Mouse (Mus musculus): ENCODE measurements around the gene Duxf3. TPM values are rescaled to one million over a fixed set of nuclear protein-coding genes. Genes with fewer than 3 reads are reported as not detected.
A peak's percentile ranks its signal among the peaks of the same experiment; 100 is the strongest.
"Not testable (repeated sequence)": the region's sequence is repeated elsewhere in the genome, so short reads cannot be mapped to it uniquely, and the experiment has no call there.

The Duxf3 gene
- 0.12 and 2.4 TPM in 2 replicates for polyA plus RNA-seq (2012; ENCODE audit: insufficient read depth, low replicate concordance)

- not testable (repeated sequence) for H3K36me3 ChIP-seq (replicated peaks; ENCODE audit: low read length)
Measured at GRCm38 (mm10) chr10:58232641-58232969, at the start of gene Duxf3. Gene Duxf3, minus strand, starts transcription at chr10:58232675.

GRCm38 (mm10) chr10:58282238-58282637 lies 49.8 kb upstream of the Duxf3 start:
- no peak for TF ChIP-seq FLI1 (IDR thresholded peaks at IDR 0.05; ENCODE audit: low read length)
- TF ChIP-seq GATA1 (IDR thresholded peaks at IDR 0.05; ENCODE audit: borderline replicate concordance, low read length), result no peak
- peaks cover 79% of the 10 kb centered on the region for H3K36me3 ChIP-seq (replicated peaks; ENCODE audit: low read length)
- H3K9me3 ChIP-seq, result no peaks in the 10 kb centered on the region

More at GRCm38 (mm10) chr10:58232641-58232969, at the start of gene Duxf3:
- not testable (repeated sequence) for H3K27me3 ChIP-seq (replicated peaks); H3K4me3 ChIP-seq (replicated peaks); H3K4me1 ChIP-seq
- H3K9me3 ChIP-seq, result peaks cover 28% of the 10 kb centered on the region

GRCm38 (mm10) chr10:58258466-58258865 lies 26.0 kb upstream of the Duxf3 start:
- Histone ChIP-seq H3K4me1 (peaks cover 21% of the 10 kb centered on the region), H3K27me3 (replicated peaks) (no peaks in the 10 kb centered on the region)

More at GRCm38 (mm10) chr10:58282238-58282637, 49.8 kb upstream of the Duxf3 start:
- Histone ChIP-seq H3K4me3 (replicated peaks) (no peak overlapping the region), H3K4me1 (peaks cover 5% of the 10 kb centered on the region), H3K27me3 (replicated peaks) (no peaks in the 10 kb centered on the region)

GRCm38 (mm10) chr10:58255954-58256353 lies 23.5 kb upstream of the Duxf3 start:
- Histone ChIP-seq H3K4me3 (replicated peaks) (peak overlapping the region; percentile 97), H3K4me1 (peaks cover 21% of the 10 kb centered on the region), H3K9me3 (no peaks in the 10 kb centered on the region), H3K27me3 (replicated peaks) (no peaks in the 10 kb centered on the region), H3K36me3 (replicated peaks; ENCODE audit: low read length) (peaks cover 34% of the 10 kb centered on the region)
- TF ChIP-seq GATA1 (IDR thresholded peaks at IDR 0.05; ENCODE audit: borderline replicate concordance, low read length) (no peak), FLI1 (IDR thresholded peaks at IDR 0.05; ENCODE audit: low read length) (no peak)

More at GRCm38 (mm10) chr10:58258466-58258865, 26.0 kb upstream of the Duxf3 start:
- TF ChIP-seq FLI1 (IDR thresholded peaks at IDR 0.05; ENCODE audit: low read length) (no peak), GATA1 (IDR thresholded peaks at IDR 0.05; ENCODE audit: borderline replicate concordance, low read length) (no peak)
- Histone ChIP-seq H3K9me3 (no peaks in the 10 kb centered on the region), H3K4me3 (replicated peaks) (no peak overlapping the region), H3K36me3 (replicated peaks; ENCODE audit: low read length) (peaks cover 56% of the 10 kb centered on the region)

GRCm38 (mm10) chr10:58255213-58255892 lies 22.9 kb upstream of the Duxf3 start, which contains the start of gene Gcc2:
Gene Gcc2, plus strand, starts transcription at chr10:58255497.
- Histone ChIP-seq H3K36me3 (replicated peaks; ENCODE audit: low read length) (peaks cover 30% of the 10 kb centered on the region), H3K4me1 (peaks cover 21% of the 10 kb centered on the region), H3K9me3 (no peaks in the 10 kb centered on the region), H3K4me3 (replicated peaks) (peak within 1 kb of the TSS; percentile 97), H3K27me3 (replicated peaks) (no peaks in the 10 kb centered on the region)
- no peak for TF ChIP-seq FLI1 (IDR thresholded peaks at IDR 0.05; ENCODE audit: low read length)
- TF ChIP-seq GATA1 (IDR thresholded peaks at IDR 0.05; ENCODE audit: borderline replicate concordance, low read length), result no peak

- no peaks in the 10 kb centered on the region for H3K9me3 ChIP-seq
- no peak for TF ChIP-seq GATA1 (IDR thresholded peaks at IDR 0.05; ENCODE audit: borderline replicate concordance, low read length)
- TF ChIP-seq FLI1 (IDR thresholded peaks at IDR 0.05; ENCODE audit: low read length), result no peak
- no peaks in the 10 kb centered on the region for H3K27me3 ChIP-seq (replicated peaks)
- peak overlapping the region; percentile 97 for H3K4me3 ChIP-seq (replicated peaks)
- H3K36me3 ChIP-seq (replicated peaks; ENCODE audit: low read length), result peaks cover 23% of the 10 kb centered on the region
- H3K4me1 ChIP-seq, result peaks cover 21% of the 10 kb centered on the region
Measured at GRCm38 (mm10) chr10:58254635-58255175, 22.2 kb upstream of the Duxf3 start.

- TF ChIP-seq GATA1 (IDR thresholded peaks at IDR 0.05; ENCODE audit: borderline replicate concordance, low read length), result no peak
- TF ChIP-seq FLI1 (IDR thresholded peaks at IDR 0.05; ENCODE audit: low read length), result no peak
- Histone ChIP-seq H3K27me3 (replicated peaks) (no peaks in the 10 kb centered on the region), H3K4me3 (replicated peaks) (no peak overlapping the region)
Measured at GRCm38 (mm10) chr10:58249535-58249934, 17.1 kb upstream of the Duxf3 start.

GRCm38 (mm10) chr10:58238984-58239740 lies 6.7 kb upstream of the Duxf3 start:
- H3K4me1 ChIP-seq; H3K36me3 ChIP-seq (replicated peaks; ENCODE audit: low read length); H3K4me3 ChIP-seq (replicated peaks); H3K27me3 ChIP-seq (replicated peaks): not testable (repeated sequence)
- H3K9me3 ChIP-seq, result peaks cover 16% of the 10 kb centered on the region; the same call in 1 of the 2 replicates

More at GRCm38 (mm10) chr10:58249535-58249934, 17.1 kb upstream of the Duxf3 start:
- Histone ChIP-seq H3K9me3 (no peaks in the 10 kb centered on the region), H3K36me3 (replicated peaks; ENCODE audit: low read length) (no peaks in the 10 kb centered on the region), H3K4me1 (peaks cover 2% of the 10 kb centered on the region)

GRCm38 (mm10) chr10:58236613-58237012 lies 4.1 kb upstream of the Duxf3 start, which contains the start of gene Gm4981:
Gene Gm4981, minus strand, starts transcription at chr10:58236701.
- TF ChIP-seq FLI1 (IDR thresholded peaks at IDR 0.05; ENCODE audit: low read length), result no peak
- no peak for TF ChIP-seq GATA1 (IDR thresholded peaks at IDR 0.05; ENCODE audit: borderline replicate concordance, low read length)
- Histone ChIP-seq H3K9me3 (peaks cover 28% of the 10 kb centered on the region), H3K36me3 (replicated peaks; ENCODE audit: low read length) (no peaks in the 10 kb centered on the region), H3K4me1 (no peaks in the 10 kb centered on the region), H3K4me3 (replicated peaks) (no peak within 1 kb of the TSS), H3K27me3 (replicated peaks) (no peaks in the 10 kb centered on the region)

GRCm38 (mm10) chr10:58234985-58235384 lies 2.5 kb upstream of the Duxf3 start:
- H3K4me3 ChIP-seq (replicated peaks); H3K27me3 ChIP-seq (replicated peaks); H3K36me3 ChIP-seq (replicated peaks; ENCODE audit: low read length); H3K4me1 ChIP-seq: not testable (repeated sequence)
- H3K9me3 ChIP-seq, result peaks cover 31% of the 10 kb centered on the region

GRCm38 (mm10) chr10:58233740-58234121 lies 1.3 kb upstream of the Duxf3 start:
- not testable (repeated sequence) for H3K4me3 ChIP-seq (replicated peaks); H3K4me1 ChIP-seq; H3K27me3 ChIP-seq (replicated peaks); H3K36me3 ChIP-seq (replicated peaks; ENCODE audit: low read length)
- H3K9me3 ChIP-seq, result peaks cover 30% of the 10 kb centered on the region

- peaks cover 30% of the 10 kb centered on the region for H3K9me3 ChIP-seq
- not testable (repeated sequence) for H3K27me3 ChIP-seq (replicated peaks); H3K4me1 ChIP-seq; H3K4me3 ChIP-seq (replicated peaks); H3K36me3 ChIP-seq (replicated peaks; ENCODE audit: low read length)
Measured at GRCm38 (mm10) chr10:58233054-58233739, 722 bp upstream of the Duxf3 start.

- not testable (repeated sequence) for H3K27me3 ChIP-seq (replicated peaks); H3K36me3 ChIP-seq (replicated peaks; ENCODE audit: low read length); H3K4me3 ChIP-seq (replicated peaks); H3K4me1 ChIP-seq
- peaks cover 27% of the 10 kb centered on the region for H3K9me3 ChIP-seq
Measured at GRCm38 (mm10) chr10:58231779-58232640, 465 bp downstream of the Duxf3 start.

All from megakaryocyte, embryonic 14.5 days (primary cell).